Mouse (Mus musculus): ENCODE data around the gene Csn2. TPM values are rescaled to one million over a fixed set of nuclear protein-coding genes. Genes with fewer than 3 reads are reported as not detected.

The Csn2 gene
- not detected for polyA plus RNA-seq (2015; fragmentation: Illumina TruSeq; extraction: RNeasy Lipid Tissue Mini Kit (QIAGEN cat#74804); ENCODE audit: low read depth, low replicate concordance)

GRCm38 (mm10) chr5:87699530-87699929 is at the start of gene Csn2:
Gene Csn2 (minus strand): TSS chr5:87699630.

GRCm38 (mm10) chr5:87665908-87666307 is 33.5 kb downstream of the Csn2 start, which contains the start of gene Csn1s1:
Gene Csn1s1 (plus strand): TSS chr5:87666208.

Other genes starting within 250 kb of the Csn2 start
- gene Ugt2a2, start 217.4 kb downstream of the Csn2 start, polyA plus RNA-seq (2015; fragmentation: Illumina TruSeq; extraction: RNeasy Lipid Tissue Mini Kit (QIAGEN cat#74804); ENCODE audit: low read depth, low replicate concordance): not detected
- gene Gm43638, start 212.8 kb downstream of the Csn2 start, polyA plus RNA-seq (2015; fragmentation: Illumina TruSeq; extraction: RNeasy Lipid Tissue Mini Kit (QIAGEN cat#74804); ENCODE audit: low read depth, low replicate concordance): not detected
- not detected for gene Ugt2a1, start 208.8 kb downstream of the Csn2 start, polyA plus RNA-seq (2015; fragmentation: Illumina TruSeq; extraction: RNeasy Lipid Tissue Mini Kit (QIAGEN cat#74804); ENCODE audit: low read depth, low replicate concordance)
- not detected for gene Sult1b1, start 161.4 kb downstream of the Csn2 start, polyA plus RNA-seq (2015; fragmentation: Illumina TruSeq; extraction: RNeasy Lipid Tissue Mini Kit (QIAGEN cat#74804); ENCODE audit: low read depth, low replicate concordance)
- gene Sult1d1, start 130.6 kb downstream of the Csn2 start, polyA plus RNA-seq (2015; fragmentation: Illumina TruSeq; extraction: RNeasy Lipid Tissue Mini Kit (QIAGEN cat#74804); ENCODE audit: low read depth, low replicate concordance): not detected
- not detected for gene Sult1e1, start 108.0 kb downstream of the Csn2 start, polyA plus RNA-seq (2015; fragmentation: Illumina TruSeq; extraction: RNeasy Lipid Tissue Mini Kit (QIAGEN cat#74804); ENCODE audit: low read depth, low replicate concordance)
- gene Csn1s1, start 33.4 kb downstream of the Csn2 start, polyA plus RNA-seq (2015; fragmentation: Illumina TruSeq; extraction: RNeasy Lipid Tissue Mini Kit (QIAGEN cat#74804); ENCODE audit: low read depth, low replicate concordance): not detected
- not detected for gene Csn1s2a, start 74.9 kb upstream of the Csn2 start, polyA plus RNA-seq (2015; fragmentation: Illumina TruSeq; extraction: RNeasy Lipid Tissue Mini Kit (QIAGEN cat#74804); ENCODE audit: low read depth, low replicate concordance)
- gene Csn1s2b, start 108.5 kb upstream of the Csn2 start, polyA plus RNA-seq (2015; fragmentation: Illumina TruSeq; extraction: RNeasy Lipid Tissue Mini Kit (QIAGEN cat#74804); ENCODE audit: low read depth, low replicate concordance): not detected
- not detected for gene Prr27, start 126.1 kb upstream of the Csn2 start, polyA plus RNA-seq (2015; fragmentation: Illumina TruSeq; extraction: RNeasy Lipid Tissue Mini Kit (QIAGEN cat#74804); ENCODE audit: low read depth, low replicate concordance)
- not detected for gene Odam, start 185.4 kb upstream of the Csn2 start, polyA plus RNA-seq (2015; fragmentation: Illumina TruSeq; extraction: RNeasy Lipid Tissue Mini Kit (QIAGEN cat#74804); ENCODE audit: low read depth, low replicate concordance)
- gene Csn3, start 225.9 kb upstream of the Csn2 start, polyA plus RNA-seq (2015; fragmentation: Illumina TruSeq; extraction: RNeasy Lipid Tissue Mini Kit (QIAGEN cat#74804); ENCODE audit: low read depth, low replicate concordance): not detected

Data from brain, adult 10 weeks (tissue).